9 mouse cellular contexts compared by ENCODE assay signal in genomic region chr3:89354816-89355511, GRCm38 (mm10). TPM values are rescaled to one million over a fixed set of nuclear protein-coding genes. Genes with fewer than 3 reads are reported as not detected.
DNase-seq lines count a peak whose midpoint lies in the region; ATAC-seq lines count a peak whose summit lies in the region.
"Had no signal": no experiment of that assay in that cellular context is flagged by ENCODE, and none has a peak within 500 bp of the region (broad histone marks: within the 10 kb centered on the region; RNA-seq: fewer than 3 reads in every experiment).

No protein-coding gene starts in this region.

- H3K9ac ChIP-seq in hindbrain, embryonic 14.5 days: no peak overlapping the region

- DNase-seq in MEL-GATA-1-ER (ENCODE audit: extremely low read depth, low read depth): peak; percentile 50
- DNase-seq in c-Kit-negative CD71-positive TER-119-positive erythroid progenitor cells, embryonic 14.5 days (ENCODE audit: low read depth, low spot score): peak; percentile 20
- DNase-seq in frontal cortex, adult 2 months (ENCODE audit: extremely low spot score in 1 of 2, low spot score in 1 of 2): peak; percentile 73 to 96
- peak; percentile 80 for DNase-seq in hindbrain, embryonic 14.5 days (ENCODE audit: low spot score)
- DNase-seq in left cerebral cortex, adult 11 months (ENCODE audit: low spot score): peak; percentile 83
- peak; percentile 50 to 80 for DNase-seq in spleen, adult 18-20 months

- no peak overlapping the region for H3K4me2 ChIP-seq in hindbrain, embryonic 14.5 days (replicated peaks)

- ATAC-seq in hindbrain, embryonic 14.5 days (ENCODE audit: low FRiP score): no peak
- ATAC-seq in megakaryocyte-erythroid progenitor cell, adult 5-6 weeks (replicated peaks; ENCODE audit: low FRiP score, low TSS enrichment, poor library complexity, severe bottlenecking): peak; percentile 42; the same call in 1 of the 2 replicates
- ATAC-seq in erythroid progenitor cell, adult 5-6 weeks (replicated peaks; ENCODE audit: low FRiP score, poor library complexity, severe bottlenecking): no peak

- 0 out of 2 replicates have a peak, but pooled peaks cover 6% of the 10 kb centered on the region for H3K27me3 ChIP-seq in hindbrain, embryonic 14.5 days (ENCODE audit: control insufficient read depth, insufficient read depth, low read length)

- H3K9me3 ChIP-seq in hindbrain, embryonic 14.5 days (ENCODE audit: control insufficient read depth, low read length): no peaks in the 10 kb centered on the region
- H3K9me3 ChIP-seq: megakaryocyte, embryonic 14.5 days had no signal

- H3K4me1 ChIP-seq in hindbrain, embryonic 14.5 days (replicated peaks; ENCODE audit: control insufficient read depth, insufficient read depth, low read length): 0 out of 2 replicates have a peak, but pooled peaks cover 8% of the 10 kb centered on the region

- H3K36me3 ChIP-seq in hindbrain, embryonic 14.5 days (replicated peaks; ENCODE audit: control insufficient read depth, insufficient read depth): no peaks in the 10 kb centered on the region

- H3K4me3 ChIP-seq in hindbrain, embryonic 14.5 days (replicated peaks; ENCODE audit: low read length): no peak overlapping the region
- H3K4me3 ChIP-seq: megakaryocyte, embryonic 14.5 days had no signal

- 19% methylated on average over 5 of the region's 5 CpGs for WGBS in hindbrain, embryonic 14.5 days

- H3K27ac ChIP-seq in hindbrain, embryonic 14.5 days: no peak overlapping the region

RNA-seq across cellular contexts. Expression of gene Adam15, which starts 5.2 kb away (rescaled TPM):
- 148 and 157 TPM in 2 replicates for polyA plus RNA-seq in frontal cortex, adult 2 months (2012; rRNA removed)
- 40.8 and 44.0 TPM in 2 replicates for polyA plus RNA-seq in hindbrain, embryonic 14.5 days (2014; fragmentation: Nextera tagmentation; extraction: Ambion mirVana)
- 7.4 and 11.4 TPM in 2 replicates for total RNA-seq in megakaryocyte-erythroid progenitor cell, adult 5-6 weeks (2014; fragmentation: Nextera tagmentation)
- total RNA-seq in megakaryocyte-erythroid progenitor cell, adult 5-6 weeks (2017): 2.3 and 6.4 TPM in 2 replicates
- total RNA-seq in erythroid progenitor cell, adult 5-6 weeks (2015; ENCODE audit: low replicate concordance): 6.5 and 13.8 TPM in 2 replicates
- total RNA-seq in erythroid progenitor cell, adult 5-6 weeks (2017; ENCODE audit: low replicate concordance): 0.77 and 3.5 TPM in 2 replicates

RNA-seq across cellular contexts. Expression of gene Dcst2, which starts 6.8 kb away (rescaled TPM):
- polyA plus RNA-seq in frontal cortex, adult 2 months (2012; rRNA removed): 0.68 and 0.86 TPM in 2 replicates
- 0.12 and 0.21 TPM in 2 replicates for polyA plus RNA-seq in hindbrain, embryonic 14.5 days (2014; fragmentation: Nextera tagmentation; extraction: Ambion mirVana)
- not detected in 2 replicates for total RNA-seq in megakaryocyte-erythroid progenitor cell, adult 5-6 weeks (2014; fragmentation: Nextera tagmentation)
- total RNA-seq in megakaryocyte-erythroid progenitor cell, adult 5-6 weeks (2017): not detected in 2 replicates
- total RNA-seq in erythroid progenitor cell, adult 5-6 weeks (2015; ENCODE audit: low replicate concordance): not detected in 2 replicates
- total RNA-seq in erythroid progenitor cell, adult 5-6 weeks (2017; ENCODE audit: low replicate concordance): not detected in 2 replicates

RNA-seq across cellular contexts. Expression of gene Dcst1, which starts 10.1 kb away (rescaled TPM):
- 0.08 TPM in 2 replicates for polyA plus RNA-seq in frontal cortex, adult 2 months (2012; rRNA removed)
- 0.43 and 1.1 TPM in 2 replicates for polyA plus RNA-seq in hindbrain, embryonic 14.5 days (2014; fragmentation: Nextera tagmentation; extraction: Ambion mirVana)
- total RNA-seq in megakaryocyte-erythroid progenitor cell, adult 5-6 weeks (2014; fragmentation: Nextera tagmentation): not detected in 2 replicates
- not detected in 2 replicates for total RNA-seq in megakaryocyte-erythroid progenitor cell, adult 5-6 weeks (2017)
- not detected in 2 replicates for total RNA-seq in erythroid progenitor cell, adult 5-6 weeks (2015; ENCODE audit: low replicate concordance)
- not detected in 2 replicates for total RNA-seq in erythroid progenitor cell, adult 5-6 weeks (2017; ENCODE audit: low replicate concordance)

RNA-seq across cellular contexts. Expression of gene Efna4, which starts 17.1 kb away (rescaled TPM):
- polyA plus RNA-seq in frontal cortex, adult 2 months (2012; rRNA removed): 0.76 and 1.2 TPM in 2 replicates
- polyA plus RNA-seq in hindbrain, embryonic 14.5 days (2014; fragmentation: Nextera tagmentation; extraction: Ambion mirVana): 4.4 and 4.9 TPM in 2 replicates
- 0.30 TPM in 1 of 2 replicates, not detected in the other for total RNA-seq in megakaryocyte-erythroid progenitor cell, adult 5-6 weeks (2014; fragmentation: Nextera tagmentation)
- 0.30 TPM in 1 of 2 replicates, not detected in the other for total RNA-seq in megakaryocyte-erythroid progenitor cell, adult 5-6 weeks (2017)
- total RNA-seq in erythroid progenitor cell, adult 5-6 weeks (2015; ENCODE audit: low replicate concordance): not detected in 2 replicates
- total RNA-seq in erythroid progenitor cell, adult 5-6 weeks (2017; ENCODE audit: low replicate concordance): not detected in 2 replicates

RNA-seq across cellular contexts. Expression of gene Efna3, which starts 32.2 kb away (rescaled TPM):
- 68.0 and 78.5 TPM in 2 replicates for polyA plus RNA-seq in frontal cortex, adult 2 months (2012; rRNA removed)
- polyA plus RNA-seq in hindbrain, embryonic 14.5 days (2014; fragmentation: Nextera tagmentation; extraction: Ambion mirVana): 62.5 and 70.3 TPM in 2 replicates
- total RNA-seq in megakaryocyte-erythroid progenitor cell, adult 5-6 weeks (2014; fragmentation: Nextera tagmentation): not detected in 2 replicates
- not detected in 2 replicates for total RNA-seq in megakaryocyte-erythroid progenitor cell, adult 5-6 weeks (2017)
- not detected in 2 replicates for total RNA-seq in erythroid progenitor cell, adult 5-6 weeks (2015; ENCODE audit: low replicate concordance)
- not detected in 2 replicates for total RNA-seq in erythroid progenitor cell, adult 5-6 weeks (2017; ENCODE audit: low replicate concordance)

Comparison
In these comparisons a context has a peak if more than half of its experiments do, and no peak if none do; other contexts are left out.
1. DNase-seq: peak in every context shown above with its lines; median percentile 84 in frontal cortex, adult 2 months; 83 in left cerebral cortex, adult 11 months; 80 in hindbrain, embryonic 14.5 days; 65 in spleen, adult 18-20 months; 50 in MEL-GATA-1-ER; 20 in c-Kit-negative CD71-positive TER-119-positive erythroid progenitor cells, embryonic 14.5 days.